Mouse (Mus musculus) brain, embryonic 14.5 days (tissue): ENCODE data around the gene Haus5.

Experiments
- CTCF ChIP-seq: fragments of 200-500 bp; IDR thresholded peaks from 2 replicates; pipeline ENCODE4 v1.5.1; 2012; ENCODE audit warnings: inconsistent platforms, mild to moderate bottlenecking, moderate library complexity, borderline replicate concordance; ENCODE audit not compliant: insufficient read depth, insufficient read length; ENCODE audit errors: extremely low read depth
- POLR2A ChIP-seq: fragments of 200-500 bp; IDR thresholded peaks from 2 replicates; pipeline ENCODE4 v1.6.1; 2012; ENCODE audit warnings: mild to moderate bottlenecking, inconsistent platforms, borderline replicate concordance; ENCODE audit not compliant: poor library complexity, insufficient read depth, insufficient read length, severe bottlenecking; ENCODE audit errors: extremely low read depth

DNA sequence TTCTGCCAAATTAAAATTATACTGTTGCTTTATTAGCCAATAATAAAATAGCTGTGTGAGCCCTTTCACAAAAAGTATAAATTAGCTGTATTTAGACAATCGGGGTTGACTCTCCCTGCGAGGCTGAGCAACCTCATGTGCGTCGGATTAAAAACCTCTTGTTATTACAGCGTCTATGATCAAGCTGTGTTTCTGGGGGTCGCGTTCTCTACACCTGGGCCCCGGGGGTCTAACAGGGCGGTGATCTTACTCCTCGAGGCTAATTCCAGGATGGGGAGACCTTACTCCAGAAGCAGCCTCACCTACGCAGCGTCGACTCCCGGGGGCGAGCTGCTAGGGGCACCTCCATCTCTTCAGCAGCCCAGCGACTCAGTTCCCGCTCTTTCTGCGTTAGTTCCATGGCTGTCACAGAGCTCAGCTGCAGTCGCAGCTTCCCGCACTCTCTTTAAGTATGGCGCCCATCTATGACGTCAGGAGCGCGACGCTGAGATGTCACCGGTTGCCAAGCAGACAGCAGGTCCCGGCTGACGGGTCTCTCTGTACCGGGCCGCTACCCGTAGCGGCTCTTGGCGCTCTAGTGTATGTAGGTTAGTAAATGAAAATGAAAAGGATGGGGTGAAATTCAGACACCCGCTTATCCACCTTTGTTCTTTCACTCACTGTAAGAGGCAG is at the start of gene Haus5:
- peak; percentile 60; the same call in 1 of the 2 replicates for TF ChIP-seq POLR2A
- no peak for TF ChIP-seq CTCF
